Mouse (Mus musculus) liver, adult 2 months (tissue): ENCODE measurements around the gene Dnmt3a. TPM values are rescaled to one million over a fixed set of nuclear protein-coding genes. Genes with fewer than 3 reads are reported as not detected.

Experiments used
- DNase-seq: peaks from one replicate; pipeline ENCODE4 v3.0.0-alpha.2; 2011; ENCODE audit warnings: low read depth, low spot score; ENCODE audit errors: extremely low read depth
- H3K27ac ChIP-seq: fragments of 200-500 bp; replicated peaks from 2 replicates; pipeline ENCODE4 v1.5.1; 2012; ENCODE audit warnings: low read depth, mild to moderate bottlenecking, control low read depth, inconsistent platforms, low read length; ENCODE audit not compliant: insufficient read depth
- H3K27me3 ChIP-seq: fragments of 200-500 bp; 2 replicates; pipeline ENCODE4 v1.6.1; 2012; ENCODE audit warnings: mild to moderate bottlenecking, moderate library complexity, low read length, inconsistent platforms; ENCODE audit not compliant: control insufficient read depth, insufficient read depth
- H3K36me3 ChIP-seq: fragments of 200-500 bp; 2 replicates; pipeline ENCODE4 v1.6.1; 2012; ENCODE audit warnings: low read length, inconsistent platforms; ENCODE audit not compliant: control insufficient read depth, insufficient read depth
- H3K4me1 ChIP-seq: fragments of 200-500 bp; 2 replicates; pipeline ENCODE4 v1.6.1; 2011; ENCODE audit warnings: low read length; ENCODE audit not compliant: control insufficient read depth, insufficient read depth
- H3K4me3 ChIP-seq: fragments of 200-500 bp; 2 replicates; pipeline ENCODE4 v1.5.1; 2011; ENCODE audit warnings: low read depth, mild to moderate bottlenecking, control low read depth, low read length, moderate library complexity; ENCODE audit not compliant: insufficient read depth
- H3K79me2 ChIP-seq: fragments of 200-500 bp; 2 replicates; pipeline ENCODE4 v1.6.1; 2012; ENCODE audit warnings: inconsistent platforms, mild to moderate bottlenecking, low read length, moderate library complexity; ENCODE audit not compliant: control insufficient read depth, insufficient read depth
- H3K9ac ChIP-seq: fragments of 200-500 bp; 2 replicates; pipeline ENCODE4 v1.6.1; 2012; ENCODE audit warnings: low read depth, mild to moderate bottlenecking, control low read depth, inconsistent platforms, low read length
- CTCF ChIP-seq: fragments of 200-500 bp; IDR thresholded peaks from 2 replicates; pipeline ENCODE4 v1.5.1; 2011; ENCODE audit warnings: low read depth, low read length, control low read depth
- POLR2A ChIP-seq: fragments of 200-500 bp; IDR thresholded peaks from 2 replicates; pipeline ENCODE4 v1.6.1; 2011; ENCODE audit warnings: low read length, control low read depth; ENCODE audit not compliant: insufficient read depth; ENCODE audit errors: extremely low read depth
- WGBS: fragments of 180-500 bp; shearing (Covaris S2); methylation state at CpG from one replicate; pipeline ENCODE4 v1.1.7; 2018; 5-methylcytosine and 5-hydroxymethylcytosine counted together
- polyA plus RNA-seq: library from polyadenylated mRNA; depleted of rRNA; stranded (reverse); fragments of >200 nt; gene quantifications from 2 replicates; pipeline ENCODE4 v1.2.3, GENCODE M21; 2012
- total RNA-seq: library from RNA; depleted of rRNA; stranded (reverse); fragments of >200 nt; gene quantifications from 2 replicates; pipeline ENCODE4 v1.2.3, GENCODE M21; 2014

Dnmt3a gene
- total and polyA plus RNA-seq, 2 experiments: 4.0 to 7.9 TPM

- no peaks in the 10 kb centered on the region for H3K36me3 ChIP-seq
- WGBS: 62% methylated on average over 4 of the region's 4 CpGs
- TF ChIP-seq POLR2A (no peak), CTCF (no peak)
These were observed 45.4 kb downstream of the Dnmt3a start for GRCm38 (mm10) chr12:3851179-3851578.

GRCm38 (mm10) chr12:3852521-3852920 lies 46.7 kb downstream of the Dnmt3a start:
- TF ChIP-seq POLR2A (no peak), CTCF (no peak)
- Histone ChIP-seq H3K4me3 (no peak overlapping the region), H3K36me3 (no peaks in the 10 kb centered on the region), H3K27ac (no peak overlapping the region), H3K27me3 (no peaks in the 10 kb centered on the region), H3K4me1 (peaks cover 1% of the 10 kb centered on the region), H3K9ac (no peak overlapping the region), H3K79me2 (peaks cover 4% of the 10 kb centered on the region; the same call in 1 of the 2 replicates)
- 88% methylated on average over 5 of the region's 5 CpGs for WGBS
- no peak for DNase-seq

More at GRCm38 (mm10) chr12:3851179-3851578, 45.4 kb downstream of the Dnmt3a start:
- no peak for DNase-seq
- H3K4me1 ChIP-seq: no peaks in the 10 kb centered on the region
- peaks cover 2% of the 10 kb centered on the region; the same call in 1 of the 2 replicates for H3K79me2 ChIP-seq
- H3K9ac ChIP-seq: no peak overlapping the region
- H3K27ac ChIP-seq: no peak overlapping the region
- no peaks in the 10 kb centered on the region for H3K27me3 ChIP-seq
- H3K4me3 ChIP-seq: no peak overlapping the region

GRCm38 (mm10) chr12:3854419-3854818 lies 48.6 kb downstream of the Dnmt3a start:
- DNase-seq: no peak
- TF ChIP-seq POLR2A (no peak), CTCF (no peak)
- WGBS: 82% methylated on average over 4 of the region's 4 CpGs
- H3K27ac ChIP-seq: no peak overlapping the region
- no peak overlapping the region for H3K4me3 ChIP-seq
- H3K36me3 ChIP-seq: no peaks in the 10 kb centered on the region
- H3K9ac ChIP-seq: no peak overlapping the region
- H3K79me2 ChIP-seq: peaks cover 3% of the 10 kb centered on the region; the same call in 1 of the 2 replicates
- no peaks in the 10 kb centered on the region for H3K27me3 ChIP-seq
- peaks cover 14% of the 10 kb centered on the region for H3K4me1 ChIP-seq

- no peak for DNase-seq
- Histone ChIP-seq H3K27me3 (no peaks in the 10 kb centered on the region), H3K27ac (peak overlapping the region; percentile 75), H3K4me3 (no peak overlapping the region), H3K36me3 (no peaks in the 10 kb centered on the region), H3K9ac (peak overlapping the region; percentile 25; the same call in 1 of the 2 replicates), H3K79me2 (peaks cover 5% of the 10 kb centered on the region; the same call in 1 of the 2 replicates), H3K4me1 (peaks cover 20% of the 10 kb centered on the region)
- TF ChIP-seq CTCF: no peak
- TF ChIP-seq POLR2A: no peak
- 53% methylated on average over 7 of the region's 7 CpGs for WGBS
These were observed 50.1 kb downstream of the Dnmt3a start for GRCm38 (mm10) chr12:3855762-3856501.

GRCm38 (mm10) chr12:3856748-3857147 lies 50.9 kb downstream of the Dnmt3a start:
- TF ChIP-seq POLR2A (no peak), CTCF (no peak)

GRCm38 (mm10) chr12:3857231-3857630 lies 51.4 kb downstream of the Dnmt3a start:
- Histone ChIP-seq H3K27ac (no peak overlapping the region), H3K4me1 (peaks cover 28% of the 10 kb centered on the region), H3K4me3 (no peak overlapping the region), H3K9ac (no peak overlapping the region), H3K79me2 (peaks cover 5% of the 10 kb centered on the region; the same call in 1 of the 2 replicates), H3K27me3 (no peaks in the 10 kb centered on the region), H3K36me3 (no peaks in the 10 kb centered on the region)
- WGBS: 69% methylated on average over 3 of the region's 3 CpGs
- no peak for DNase-seq
- TF ChIP-seq POLR2A (no peak), CTCF (no peak)

More at GRCm38 (mm10) chr12:3856748-3857147, 50.9 kb downstream of the Dnmt3a start:
- Histone ChIP-seq H3K27ac (peak overlapping the region; percentile 59), H3K9ac (peak overlapping the region; percentile 25; the same call in 1 of the 2 replicates), H3K79me2 (peaks cover 5% of the 10 kb centered on the region; the same call in 1 of the 2 replicates), H3K4me3 (no peak overlapping the region), H3K36me3 (no peaks in the 10 kb centered on the region), H3K27me3 (no peaks in the 10 kb centered on the region), H3K4me1 (peaks cover 23% of the 10 kb centered on the region)
- WGBS: 76% methylated on average over 2 of the region's 2 CpGs
- no peak for DNase-seq
